Mouse (Mus musculus): ENCODE results near the gene Cast. TPM values are rescaled to one million over a fixed set of nuclear protein-coding genes. Genes with fewer than 3 reads are reported as not detected.

Gene Cast
- polyA plus RNA-seq, 1 experiment from 2014 or later = 86.5 TPM

- no peak for TF ChIP-seq CTCF (IDR thresholded peaks at IDR 0.05)
Measured at GRCm38 (mm10) chr13:74787681-74788080, 20.9 kb downstream of the Cast start.

GRCm38 (mm10) chr13:74772151-74772550 is 36.5 kb downstream of the Cast start:
- in situ Hi-C loops (cut with MboI; ENCODE audit: low pct_unique_long_range_greater_than_20kb) = loop anchor here (25.0 kb wide), 1 partner anchor 435 kb away; no protein-coding TSS in a partner anchor
- H3K27me3 ChIP-seq = no peaks in the 10 kb centered on the region
- TF ChIP-seq CTCF (IDR thresholded peaks at IDR 0.05) = no peak
- ATAC-seq (no peak), DNase-seq (ENCODE audit: low read depth, low spot score) (no peak)
- CTCF ChIA-PET = no interaction called here
- POLR2A ChIA-PET = no interaction called here

More at GRCm38 (mm10) chr13:74787681-74788080, 20.9 kb downstream of the Cast start:
- ATAC-seq = no peak
- H3K27me3 ChIP-seq = no peaks in the 10 kb centered on the region
- no peak for DNase-seq (ENCODE audit: low read depth, low spot score)
- POLR2A ChIA-PET = no interaction called here
- in situ Hi-C loops (cut with MboI; ENCODE audit: low pct_unique_long_range_greater_than_20kb) = no loop called here
- CTCF ChIA-PET = no interaction called here

GRCm38 (mm10) chr13:74770480-74770879 is 38.1 kb downstream of the Cast start:
- ATAC-seq = peak; percentile 100
- H3K27me3 ChIP-seq = no peaks in the 10 kb centered on the region
- DNase-seq (ENCODE audit: low read depth, low spot score) = peak; percentile 66
- ChIA-PET POLR2A (no interaction called here), CTCF (no interaction called here)
- TF ChIP-seq CTCF (IDR thresholded peaks at IDR 0.05) = peak; percentile 75
- in situ Hi-C loops (cut with MboI; ENCODE audit: low pct_unique_long_range_greater_than_20kb) = loop anchor here (25.0 kb wide), 1 partner anchor 433 kb away; no protein-coding TSS in a partner anchor

GRCm38 (mm10) chr13:74769871-74770270 is 38.7 kb downstream of the Cast start:
- ATAC-seq (no peak), DNase-seq (ENCODE audit: low read depth, low spot score) (no peak)
- no peaks in the 10 kb centered on the region for H3K27me3 ChIP-seq
- no peak for TF ChIP-seq CTCF (IDR thresholded peaks at IDR 0.05)
- ChIA-PET CTCF (no interaction called here), POLR2A (no interaction called here)
- in situ Hi-C loops (cut with MboI; ENCODE audit: low pct_unique_long_range_greater_than_20kb) = loop anchor here (25.0 kb wide), 1 partner anchor 433 kb away; no protein-coding TSS in a partner anchor

- ChIA-PET CTCF (no interaction called here), POLR2A (no interaction called here)
- no peak for ATAC-seq
- H3K27me3 ChIP-seq = no peaks in the 10 kb centered on the region
- no peak for DNase-seq (ENCODE audit: low read depth, low spot score)
- TF ChIP-seq CTCF (IDR thresholded peaks at IDR 0.05) = no peak
- in situ Hi-C loops (cut with MboI; ENCODE audit: low pct_unique_long_range_greater_than_20kb) = loop anchor here (25.0 kb wide), 1 partner anchor 430 kb away; no protein-coding TSS in a partner anchor
Measured at GRCm38 (mm10) chr13:74767186-74767585, 41.4 kb downstream of the Cast start.

GRCm38 (mm10) chr13:74762741-74763140 is 45.9 kb downstream of the Cast start:
- DNase-seq (ENCODE audit: low read depth, low spot score) = no peak
- in situ Hi-C loops (cut with MboI; ENCODE audit: low pct_unique_long_range_greater_than_20kb) = loop anchor here (25.0 kb wide), 1 partner anchor 425 kb away; no protein-coding TSS in a partner anchor
- ChIA-PET CTCF (no interaction called here), POLR2A (no interaction called here)
- ATAC-seq = no peak
- no peak for TF ChIP-seq CTCF (IDR thresholded peaks at IDR 0.05)
- no peaks in the 10 kb centered on the region for H3K27me3 ChIP-seq

GRCm38 (mm10) chr13:74759152-74759551 is 49.5 kb downstream of the Cast start:
- CTCF ChIA-PET = no interaction called here
- no peak for DNase-seq (ENCODE audit: low read depth, low spot score)
- no peak for TF ChIP-seq CTCF (IDR thresholded peaks at IDR 0.05)
- POLR2A ChIA-PET = no interaction called here
- ATAC-seq = no peak
- in situ Hi-C loops (cut with MboI; ENCODE audit: low pct_unique_long_range_greater_than_20kb) = loop anchor here (25.0 kb wide), 1 partner anchor 422 kb away; no protein-coding TSS in a partner anchor
- H3K27me3 ChIP-seq = no peaks in the 10 kb centered on the region

GRCm38 (mm10) chr13:74743219-74743618 is 65.4 kb downstream of the Cast start:
- no peaks in the 10 kb centered on the region for H3K27me3 ChIP-seq
- in situ Hi-C loops (cut with MboI; ENCODE audit: low pct_unique_long_range_greater_than_20kb) = no loop called here
- POLR2A ChIA-PET = no interaction called here
- no peak for ATAC-seq
- no peak for DNase-seq (ENCODE audit: low read depth, low spot score)
- TF ChIP-seq CTCF (IDR thresholded peaks at IDR 0.05) = no peak
- CTCF ChIA-PET = interaction anchor here (1.9 kb wide), 1 partner anchor 8 kb away, joined by 6 read pairs; no protein-coding TSS in a partner anchor

- ATAC-seq = no peak
- CTCF ChIA-PET = interaction anchor here (1.4 to 2.1 kb wide), 2 partner anchors 8 to 13 kb away, joined by 4 to 6 read pairs; no protein-coding TSS in a partner anchor
- in situ Hi-C loops (cut with MboI; ENCODE audit: low pct_unique_long_range_greater_than_20kb) = no loop called here
- TF ChIP-seq CTCF (IDR thresholded peaks at IDR 0.05) = no peak
- no peak for DNase-seq (ENCODE audit: low read depth, low spot score)
- no peaks in the 10 kb centered on the region for H3K27me3 ChIP-seq
- POLR2A ChIA-PET = no interaction called here
Measured at GRCm38 (mm10) chr13:74736396-74736795, 72.2 kb downstream of the Cast start.

GRCm38 (mm10) chr13:74735834-74736233 is 72.8 kb downstream of the Cast start:
- ATAC-seq = no peak
- CTCF ChIA-PET = interaction anchor here (1.4 to 2.1 kb wide), 2 partner anchors 8 to 12 kb away, joined by 4 to 6 read pairs; no protein-coding TSS in a partner anchor
- in situ Hi-C loops (cut with MboI; ENCODE audit: low pct_unique_long_range_greater_than_20kb) = no loop called here
- POLR2A ChIA-PET = interaction anchor here (0.6 kb wide), 1 partner anchor 98 kb away, joined by 3 read pairs; no protein-coding TSS in a partner anchor
- no peaks in the 10 kb centered on the region for H3K27me3 ChIP-seq
- TF ChIP-seq CTCF (IDR thresholded peaks at IDR 0.05) = no peak
- no peak for DNase-seq (ENCODE audit: low read depth, low spot score)

- ChIA-PET CTCF (no interaction called here), POLR2A (no interaction called here)
- DNase-seq (ENCODE audit: low read depth, low spot score) = no peak
- in situ Hi-C loops (cut with MboI; ENCODE audit: low pct_unique_long_range_greater_than_20kb) = no loop called here
- no peak for TF ChIP-seq CTCF (IDR thresholded peaks at IDR 0.05)
- ATAC-seq = no peak
- H3K27me3 ChIP-seq = no peaks in the 10 kb centered on the region
Measured at GRCm38 (mm10) chr13:74733726-74734125, 74.9 kb downstream of the Cast start.

GRCm38 (mm10) chr13:74719002-74719401 is 89.6 kb downstream of the Cast start:
- DNase-seq (ENCODE audit: low read depth, low spot score) (no peak), ATAC-seq (no peak)
- TF ChIP-seq CTCF (IDR thresholded peaks at IDR 0.05) = no peak
- no peaks in the 10 kb centered on the region for H3K27me3 ChIP-seq
- ChIA-PET CTCF (no interaction called here), POLR2A (no interaction called here)
- in situ Hi-C loops (cut with MboI; ENCODE audit: low pct_unique_long_range_greater_than_20kb) = no loop called here

All from Patski (cell line).